Mouse (Mus musculus) MEL (cell line): ENCODE measurements around the gene Itprid1. TPM values are rescaled to one million over a fixed set of nuclear protein-coding genes. Genes with fewer than 3 reads are reported as not detected.

Source experiments
- DNase-seq: peaks from one replicate; pipeline ENCODE4 v3.0.0; 2011; ENCODE audit warnings: low read depth, low spot score
- H3K27ac ChIP-seq: 2 replicates; pipeline ENCODE4 v1.5.1; 2012; ENCODE audit warnings: low read depth, mild to moderate bottlenecking, control low read depth, low read length, moderate library complexity; ENCODE audit not compliant: control insufficient read depth
- H3K27me3 ChIP-seq, 2 experiments: fragments of 150-350 bp in 1 of 2; sonication (generic) in 1 of 2; 2 replicates each; pipeline ENCODE4 v1.6.1; 2012; ENCODE audit warnings: low read length in 2 of 2, mild to moderate bottlenecking in 2 of 2, improper control_type of control experiment in 1 of 2, moderate library complexity in 1 of 2; ENCODE audit not compliant: insufficient read depth in 2 of 2, control insufficient read depth in 1 of 2
- H3K36me3 ChIP-seq, 2 experiments: 2 replicates each; pipeline ENCODE4 v1.6.1; 2012 to 2014; ENCODE audit warnings: low read length in 2 of 2, improper control_type of control experiment in 1 of 2, inconsistent platforms in 1 of 2, mild to moderate bottlenecking in 1 of 2; ENCODE audit not compliant: insufficient read depth in 2 of 2, control insufficient read depth in 1 of 2
- H3K4me1 ChIP-seq, 2 experiments: fragments of 150-350 bp in 1 of 2; sonication (generic) in 1 of 2; 2 replicates each; pipeline ENCODE4 v1.6.1; 2012; ENCODE audit warnings: low read length in 2 of 2, improper control_type of control experiment in 1 of 2, mild to moderate bottlenecking in 1 of 2; ENCODE audit not compliant: insufficient read depth in 2 of 2, control insufficient read depth in 1 of 2
- H3K4me3 ChIP-seq, 2 experiments: fragments of 150-350 bp in 1 of 2; sonication (generic) in 1 of 2; 2 replicates each; pipeline ENCODE4 v1.5.1; 2012; ENCODE audit warnings: low read depth in 2 of 2, low read length in 2 of 2, mild to moderate bottlenecking in 2 of 2, moderate library complexity in 2 of 2, control low read depth in 1 of 2, improper control_type of control experiment in 1 of 2; ENCODE audit not compliant: control insufficient read depth in 1 of 2, insufficient read depth in 1 of 2
- H3K79me2 ChIP-seq: 2 replicates; pipeline ENCODE4 v1.6.1; 2012; ENCODE audit warnings: mild to moderate bottlenecking, low read length, moderate library complexity; ENCODE audit not compliant: control insufficient read depth, poor library complexity, insufficient read depth
- H3K9ac ChIP-seq: 2 replicates; pipeline ENCODE4 v1.6.1; 2012; ENCODE audit warnings: low read depth, mild to moderate bottlenecking, control low read depth, low read length, moderate library complexity; ENCODE audit not compliant: control insufficient read depth, poor library complexity, severe bottlenecking
- H3K9me3 ChIP-seq: fragments of 150-350 bp; sonication (generic); replicated peaks from 2 replicates; pipeline ENCODE4 v1.6.1; 2012; ENCODE audit warnings: mild to moderate bottlenecking, low read length, improper control_type of control experiment, moderate library complexity; ENCODE audit not compliant: insufficient read depth
- BHLHE40 ChIP-seq: IDR thresholded peaks from 2 replicates; pipeline ENCODE4 v1.6.1; 2012; ENCODE audit warnings: low read depth, mild to moderate bottlenecking, inconsistent platforms, low read length, improper control_type of control experiment, borderline replicate concordance
- CTCF ChIP-seq, 3 experiments: IDR thresholded peaks in 2 of 3; conservative IDR thresholded peaks in 1 of 3; 2 replicates each; pipeline ENCODE4 v1.5.1; 2011 to 2012; ENCODE audit warnings: low read length in 3 of 3, low read depth in 2 of 3, mild to moderate bottlenecking in 2 of 3, improper control_type of control experiment in 1 of 3, inconsistent platforms in 1 of 3, mixed read lengths in 1 of 3, moderate library complexity in 1 of 3; ENCODE audit not compliant: control insufficient read depth in 1 of 3, insufficient read depth in 1 of 3, poor library complexity in 1 of 3, severe bottlenecking in 1 of 3
- ELF1 ChIP-seq: IDR thresholded peaks from 2 replicates; pipeline ENCODE4 v1.6.1; 2014; ENCODE audit warnings: low read depth, mild to moderate bottlenecking, inconsistent platforms, low read length, improper control_type of control experiment, moderate library complexity
- EP300 ChIP-seq, 2 experiments: IDR thresholded peaks; 2 replicates each; pipeline ENCODE4 v1.6.1; 2011; ENCODE audit warnings: improper control_type of control experiment in 2 of 2, low read length in 2 of 2, low read depth in 1 of 2, mild to moderate bottlenecking in 1 of 2
- ETS1 ChIP-seq: IDR thresholded peaks from 2 replicates; pipeline ENCODE4 v1.6.1; 2012; ENCODE audit warnings: low read depth, mild to moderate bottlenecking, inconsistent platforms, low read length, improper control_type of control experiment, moderate library complexity
- GABPA ChIP-seq: IDR thresholded peaks from 2 replicates; pipeline ENCODE4 v1.6.1; 2012; ENCODE audit warnings: low read depth, mild to moderate bottlenecking, inconsistent platforms, low read length, improper control_type of control experiment, moderate library complexity
- MAZ ChIP-seq: IDR thresholded peaks from 2 replicates; pipeline ENCODE4 v1.6.1; 2012; ENCODE audit warnings: low read depth, mild to moderate bottlenecking, inconsistent platforms, low read length, improper control_type of control experiment
- MEF2A ChIP-seq: IDR thresholded peaks from 2 replicates; pipeline ENCODE4 v1.6.1; 2014; ENCODE audit warnings: low read depth, mild to moderate bottlenecking, inconsistent platforms, low read length, improper control_type of control experiment; ENCODE audit not compliant: poor library complexity, insufficient replicate concordance, severe bottlenecking; ENCODE audit errors: extremely low read depth
- MXI1 ChIP-seq: IDR thresholded peaks from 2 replicates; pipeline ENCODE4 v1.6.1; 2011; ENCODE audit warnings: mild to moderate bottlenecking, low read depth, low read length, improper control_type of control experiment
- MYB ChIP-seq: IDR thresholded peaks from 2 replicates; pipeline ENCODE4 v1.6.1; 2011; ENCODE audit warnings: mild to moderate bottlenecking, low read depth, low read length, improper control_type of control experiment
- NRF1 ChIP-seq: IDR thresholded peaks from 2 replicates; pipeline ENCODE4 v1.6.1; 2014; ENCODE audit warnings: low read depth, mild to moderate bottlenecking, inconsistent platforms, low read length, improper control_type of control experiment, moderate library complexity; ENCODE audit not compliant: poor library complexity, insufficient read depth, severe bottlenecking
- POLR2A ChIP-seq, 2 experiments: IDR thresholded peaks; 2 replicates each; pipeline ENCODE4 v1.6.1; 2011 to 2012; ENCODE audit warnings: low read length in 2 of 2, mild to moderate bottlenecking in 2 of 2, control low read depth in 1 of 2, improper control_type of control experiment in 1 of 2, low read depth in 1 of 2, moderate library complexity in 1 of 2; ENCODE audit not compliant: control insufficient read depth in 1 of 2, insufficient read depth in 1 of 2, poor library complexity in 1 of 2
- POLR2AphosphoS2 ChIP-seq: IDR thresholded peaks from 2 replicates; pipeline ENCODE4 v1.6.1; 2011; ENCODE audit warnings: low read length, improper control_type of control experiment
- POLR2AphosphoS5 ChIP-seq: IDR thresholded peaks from 2 replicates; pipeline ENCODE4 v1.6.1; 2012; ENCODE audit warnings: low read depth, borderline replicate concordance, mild to moderate bottlenecking, inconsistent platforms, low read length, moderate library complexity, mixed read lengths
- SMC3 ChIP-seq: IDR thresholded peaks from 2 replicates; pipeline ENCODE4 v1.6.1; 2011; ENCODE audit warnings: low read depth, low read length, improper control_type of control experiment
- TAL1 ChIP-seq: IDR thresholded peaks from 2 replicates; pipeline ENCODE4 v1.6.1; 2012; ENCODE audit warnings: mild to moderate bottlenecking, inconsistent platforms, low read length, moderate library complexity, mixed read lengths
- TBP ChIP-seq: IDR thresholded peaks from 2 replicates; pipeline ENCODE4 v1.8.0; 2011; ENCODE audit warnings: low read depth, low read length, improper control_type of control experiment
- UBTF ChIP-seq: IDR thresholded peaks from 2 replicates; pipeline ENCODE4 v1.6.1; 2012; ENCODE audit warnings: low read depth, mild to moderate bottlenecking, inconsistent platforms, low read length, improper control_type of control experiment, moderate library complexity, borderline replicate concordance; ENCODE audit not compliant: insufficient read depth
- USF1 ChIP-seq: IDR thresholded peaks from 2 replicates; pipeline ENCODE4 v1.6.1; 2014; ENCODE audit warnings: low read depth, mild to moderate bottlenecking, inconsistent platforms, low read length, improper control_type of control experiment, moderate library complexity
- USF2 ChIP-seq, 2 experiments: IDR thresholded peaks; 2 replicates each; pipeline ENCODE4 v1.6.1; 2011 to 2012; ENCODE audit warnings: improper control_type of control experiment in 2 of 2, low read length in 2 of 2, borderline replicate concordance in 1 of 2, inconsistent platforms in 1 of 2, low read depth in 1 of 2, mild to moderate bottlenecking in 1 of 2; ENCODE audit not compliant: insufficient read depth in 1 of 2
- ZC3H11A ChIP-seq: IDR thresholded peaks from 2 replicates; pipeline ENCODE4 v1.6.1; 2012; ENCODE audit warnings: low read depth, mild to moderate bottlenecking, inconsistent platforms, low read length, improper control_type of control experiment
- ZKSCAN1 ChIP-seq: IDR thresholded peaks from 2 replicates; pipeline ENCODE4 v1.6.1; 2012; ENCODE audit warnings: low read depth, mild to moderate bottlenecking, inconsistent platforms, low read length, improper control_type of control experiment, moderate library complexity
- ZNF384 ChIP-seq: IDR thresholded peaks from 2 replicates; pipeline ENCODE4 v1.6.1; 2012; ENCODE audit warnings: low read depth, mild to moderate bottlenecking, inconsistent platforms, low read length, improper control_type of control experiment
- polyA plus RNA-seq, 2 experiments: library from polyadenylated mRNA; stranded (reverse) in 1 of 2; unstranded in 1 of 2; fragments of >175 nt in 1 of 2; fragments of >200 nt in 1 of 2; gene quantifications; 2 replicates each; pipeline versions ENCODE4 v1.2.1 to v1.2.4; 2012; ENCODE audit warnings: low replicate concordance in 2 of 2, low read depth in 1 of 2; ENCODE audit not compliant: insufficient read length in 2 of 2, insufficient read depth in 1 of 2, missing spikeins in 1 of 2
- total RNA-seq: library from RNA; depleted of rRNA; stranded (reverse); fragments of 300-350 nt; gene quantifications from 2 replicates; pipeline ENCODE4 v1.2.3, GENCODE M21; 2012

Itprid1 gene
- total and polyA plus RNA-seq, 3 experiments, result not detected

DNA sequence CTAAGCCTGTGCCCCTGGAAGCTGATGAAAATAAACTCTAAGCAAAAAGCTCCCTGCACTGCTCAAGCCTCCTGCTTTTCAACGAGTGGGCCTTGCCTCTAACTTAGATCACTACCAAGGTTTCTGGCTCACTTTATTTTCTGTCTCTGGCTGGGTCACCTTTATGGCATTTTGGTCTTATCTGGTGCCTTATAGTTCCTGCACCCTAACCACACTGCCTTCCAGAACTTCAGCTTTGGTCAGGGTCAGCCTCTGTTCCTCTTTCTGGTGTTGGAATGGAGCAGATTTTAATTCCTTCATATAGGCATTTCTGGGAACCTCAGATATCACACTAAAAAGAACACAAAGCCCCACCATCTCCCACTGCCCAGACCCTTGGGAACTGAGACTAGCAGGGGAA is 34.0 kb upstream of the Itprid1 start:
- H3K9ac ChIP-seq, result no peak overlapping the region
- no peak for TF ChIP-seq USF1
- TF ChIP-seq TAL1, result no peak
- TF ChIP-seq TBP, result no peak
- no peak for TF ChIP-seq BHLHE40
- TF ChIP-seq MYB, result no peak
- no peak for TF ChIP-seq ETS1
- TF ChIP-seq USF2 (IDR thresholded peaks at IDR 0.05; ENCODE audit: borderline replicate concordance in 1 of 2, insufficient read depth in 1 of 2, low read depth in 1 of 2, low read length in 2 of 2), result no peak
- TF ChIP-seq ELF1, result no peak
- no peak for TF ChIP-seq UBTF
- no peak for TF ChIP-seq MEF2A
- no peak for TF ChIP-seq CTCF (IDR thresholded peaks at IDR 0.05 in 2 of 3, conservative IDR thresholded peaks at IDR 0.05 in 1 of 3; ENCODE audit: control insufficient read depth in 1 of 3, insufficient read depth in 1 of 3, low read depth in 2 of 3, low read length in 3 of 3, poor library complexity in 1 of 3, severe bottlenecking in 1 of 3)
- TF ChIP-seq MXI1, result no peak
- TF ChIP-seq, all 39 proteins: peak for 0
- no peak for DNase-seq
- Histone ChIP-seq H3K36me3 (no peaks in the 10 kb centered on the region), H3K27ac (no peak overlapping the region), H3K4me1 (no peaks in the 10 kb centered on the region), H3K27me3 (no peaks in the 10 kb centered on the region), H3K4me3 (no peak overlapping the region), H3K79me2 (no peaks in the 10 kb centered on the region), H3K9me3 (no peaks in the 10 kb centered on the region)

DNA sequence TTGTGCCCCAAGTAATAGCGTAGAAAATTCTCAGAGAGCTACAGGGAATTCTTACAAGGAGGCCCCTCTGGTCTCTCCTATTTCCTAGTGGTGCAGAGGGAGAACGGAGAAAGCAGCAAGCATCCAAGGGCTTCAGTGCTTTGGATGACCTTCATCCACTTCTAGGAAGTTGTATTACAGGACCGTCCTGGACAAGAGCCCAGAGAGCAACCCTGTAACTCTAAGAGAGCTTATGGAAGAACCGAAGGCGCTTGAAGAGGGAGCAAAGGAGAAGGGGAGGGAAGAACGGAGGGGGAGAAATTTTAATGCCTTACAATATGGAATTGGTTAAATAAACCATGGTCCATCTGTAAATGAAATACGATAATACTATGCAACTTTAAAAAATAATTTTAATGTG is 33.3 kb upstream of the Itprid1 start:
- no peak overlapping the region for H3K27ac ChIP-seq
- no peak for TF ChIP-seq MAZ
- TF ChIP-seq GABPA, result no peak
- no peak for TF ChIP-seq NRF1
- no peak for TF ChIP-seq POLR2A (IDR thresholded peaks at IDR 0.05; ENCODE audit: control insufficient read depth in 1 of 2, insufficient read depth in 1 of 2, low read depth in 1 of 2, low read length in 2 of 2, poor library complexity in 1 of 2)
- TF ChIP-seq MEF2A, result no peak
- TF ChIP-seq ZC3H11A, result no peak
- no peak for TF ChIP-seq SMC3
- TF ChIP-seq BHLHE40, result no peak
- no peak for TF ChIP-seq POLR2AphosphoS5
- no peak for TF ChIP-seq MYB
- TF ChIP-seq ETS1, result no peak
- TF ChIP-seq EP300 (IDR thresholded peaks at IDR 0.05; ENCODE audit: low read depth in 1 of 2, low read length in 2 of 2), result no peak
- TF ChIP-seq ZNF384, result no peak
- TF ChIP-seq POLR2AphosphoS2, result no peak
- no peak for TF ChIP-seq ZKSCAN1
- TF ChIP-seq, all 39 proteins: peak for 0
- H3K9me3 ChIP-seq, result no peaks in the 10 kb centered on the region

More for the DNA sequence above, 33.3 kb upstream of the Itprid1 start:
- H3K9ac ChIP-seq, result no peak overlapping the region
- no peaks in the 10 kb centered on the region for H3K4me1 ChIP-seq
- DNase-seq, result no peak
- no peak overlapping the region for H3K4me3 ChIP-seq
- no peaks in the 10 kb centered on the region for H3K27me3 ChIP-seq
- H3K36me3 ChIP-seq, result no peaks in the 10 kb centered on the region
- H3K79me2 ChIP-seq, result no peaks in the 10 kb centered on the region
